Mouse (Mus musculus) hindbrain, embryonic 12.5 days (tissue): ENCODE data around the gene Hist1h4b. TPM values are rescaled to one million over a fixed set of nuclear protein-coding genes. Genes with fewer than 3 reads are reported as not detected.

Experiments
- ATAC-seq: fragments of 200-750 bp; cut with Nextera tagmentation; 2 replicates; pipeline ENCODE4 v1.8.0; 2017; ENCODE audit warnings: moderate TSS enrichment; ENCODE audit not compliant: low FRiP score
- H3K27ac ChIP-seq: fragments of 300-500 bp; sonication (generic); 2 replicates; pipeline ENCODE4 v1.5.1; 2016; ENCODE audit warnings: mild to moderate bottlenecking
- H3K27me3 ChIP-seq: fragments of 300-500 bp; sonication (generic); 2 replicates; pipeline ENCODE4 v1.6.1; 2016; ENCODE audit warnings: mild to moderate bottlenecking
- H3K36me3 ChIP-seq: fragments of 300-500 bp; sonication (generic); 2 replicates; pipeline ENCODE4 v1.6.1; 2016; ENCODE audit warnings: mild to moderate bottlenecking
- H3K4me1 ChIP-seq: fragments of 300-500 bp; sonication (generic); 2 replicates; pipeline ENCODE4 v1.6.1; 2016
- H3K4me2 ChIP-seq: fragments of 300-500 bp; sonication (generic); replicated peaks from 2 replicates; pipeline ENCODE4 v1.6.1; 2016; ENCODE audit warnings: mild to moderate bottlenecking
- H3K4me3 ChIP-seq: fragments of 300-500 bp; sonication (generic); 2 replicates; pipeline ENCODE4 v1.5.1; 2016; ENCODE audit warnings: mild to moderate bottlenecking
- H3K9ac ChIP-seq: fragments of 300-500 bp; sonication (generic); 2 replicates; pipeline ENCODE4 v1.6.1; 2016; ENCODE audit warnings: mild to moderate bottlenecking, moderate library complexity
- H3K9me3 ChIP-seq: fragments of 300-500 bp; sonication (generic); replicated peaks from 2 replicates; pipeline ENCODE4 v1.6.1; 2016; ENCODE audit warnings: mild to moderate bottlenecking
- WGBS: fragments of 180-500 bp; shearing (Covaris S2); methylation state at CpG from one replicate; pipeline ENCODE4 v1.1.7; 2016; 5-methylcytosine and 5-hydroxymethylcytosine counted together
- microRNA-seq: library from miRNA; unstranded; fragments of <30 nt; microRNA quantifications from one replicate; pipeline ENCODE4, GENCODE M21; 2017
- polyA plus RNA-seq: library from polyadenylated mRNA; unstranded; fragments of >200 nt; fragmentation: Nextera tagmentation; extraction: Ambion mirVana; gene quantifications from 2 replicates; pipeline ENCODE4 v1.2.1, GENCODE M21; 2016

Hist1h4b gene
- polyA plus RNA-seq, 1 experiment from 2014 or later, result 5.0 TPM

DNA sequence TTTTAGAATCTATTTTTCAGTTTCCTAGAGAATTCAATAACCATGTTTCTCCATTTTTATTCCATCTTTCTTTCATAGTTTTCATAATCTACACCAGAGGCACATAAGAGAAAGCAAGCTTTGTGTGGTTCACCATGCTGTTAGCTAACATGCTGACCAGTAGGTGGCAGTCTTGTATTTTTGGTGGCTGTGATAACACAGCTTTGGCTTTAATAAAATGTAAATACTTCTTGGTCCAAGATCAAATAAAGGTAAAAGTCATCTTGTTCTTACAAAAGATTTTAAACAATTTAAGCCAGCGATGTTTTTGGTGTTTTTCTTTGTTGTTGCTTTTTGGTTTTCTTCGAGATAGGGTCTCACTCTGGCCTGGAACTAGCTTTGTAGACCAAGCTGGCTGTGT, 35.7 kb downstream of the Hist1h4b start:
- Histone ChIP-seq H3K36me3 (no peaks in the 10 kb centered on the region), H3K9me3 (no peaks in the 10 kb centered on the region), H3K27me3 (no peaks in the 10 kb centered on the region), H3K9ac (no peak overlapping the region), H3K4me1 (no peaks in the 10 kb centered on the region), H3K27ac (no peak overlapping the region), H3K4me3 (no peak overlapping the region), H3K4me2 (no peak overlapping the region)
- ATAC-seq, result no peak
- 50% methylated on average over 2 of the region's 2 CpGs for WGBS

DNA sequence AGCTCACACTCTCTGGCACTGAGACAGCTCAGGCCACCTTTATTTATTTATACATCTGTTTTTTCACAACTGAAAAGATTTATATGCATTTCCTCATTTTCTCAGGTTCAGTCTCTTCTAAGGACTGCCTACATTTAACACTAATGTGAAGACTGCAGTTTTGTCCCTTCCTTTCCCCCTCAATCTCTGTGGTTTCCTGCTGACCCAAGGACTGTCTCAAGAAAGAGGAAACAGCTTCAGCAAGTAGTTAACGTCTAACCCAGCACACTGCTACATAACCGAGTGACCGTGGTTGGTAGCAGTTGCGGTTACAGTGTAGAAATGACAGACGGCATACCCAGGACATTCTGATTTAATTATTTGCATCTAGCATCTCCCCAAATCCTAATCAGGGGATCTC, 42.6 kb downstream of the Hist1h4b start:
- Histone ChIP-seq H3K4me3 (no peak overlapping the region), H3K4me2 (no peak overlapping the region), H3K36me3 (no peaks in the 10 kb centered on the region), H3K4me1 (no peaks in the 10 kb centered on the region), H3K9me3 (no peaks in the 10 kb centered on the region), H3K27ac (no peak overlapping the region), H3K27me3 (no peaks in the 10 kb centered on the region), H3K9ac (no peak overlapping the region)
- no peak for ATAC-seq
- 82% methylated on average over 5 of the region's 5 CpGs for WGBS

DNA sequence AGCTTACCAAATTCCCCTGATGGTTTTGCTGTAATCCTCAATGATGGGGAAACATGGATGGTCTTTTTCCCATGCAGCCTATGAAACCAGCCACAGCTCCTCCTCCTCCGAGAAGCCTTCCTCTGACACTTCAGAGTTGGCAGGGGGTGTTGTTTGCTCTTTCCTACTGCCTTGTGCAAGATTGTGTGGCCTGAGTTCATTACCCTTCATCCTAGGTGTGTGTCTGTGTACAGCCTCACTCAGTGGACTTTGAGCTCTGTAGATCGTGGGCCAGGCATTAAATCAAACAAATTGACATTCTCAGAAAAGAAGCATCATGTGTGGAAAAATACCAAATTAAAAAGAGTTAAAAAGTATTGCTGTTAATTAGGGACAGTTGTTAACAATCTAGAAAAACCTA, 47.7 kb downstream of the Hist1h4b start:
- H3K27ac ChIP-seq, result no peak overlapping the region
- no peaks in the 10 kb centered on the region for H3K36me3 ChIP-seq
- H3K27me3 ChIP-seq, result no peaks in the 10 kb centered on the region
- no peak for ATAC-seq
- no peak overlapping the region for H3K9ac ChIP-seq
- WGBS, result 88% methylated on average over 2 of the region's 2 CpGs
- H3K4me2 ChIP-seq, result no peak overlapping the region
- no peaks in the 10 kb centered on the region for H3K4me1 ChIP-seq
- no peak overlapping the region for H3K4me3 ChIP-seq
- H3K9me3 ChIP-seq, result no peaks in the 10 kb centered on the region

DNA sequence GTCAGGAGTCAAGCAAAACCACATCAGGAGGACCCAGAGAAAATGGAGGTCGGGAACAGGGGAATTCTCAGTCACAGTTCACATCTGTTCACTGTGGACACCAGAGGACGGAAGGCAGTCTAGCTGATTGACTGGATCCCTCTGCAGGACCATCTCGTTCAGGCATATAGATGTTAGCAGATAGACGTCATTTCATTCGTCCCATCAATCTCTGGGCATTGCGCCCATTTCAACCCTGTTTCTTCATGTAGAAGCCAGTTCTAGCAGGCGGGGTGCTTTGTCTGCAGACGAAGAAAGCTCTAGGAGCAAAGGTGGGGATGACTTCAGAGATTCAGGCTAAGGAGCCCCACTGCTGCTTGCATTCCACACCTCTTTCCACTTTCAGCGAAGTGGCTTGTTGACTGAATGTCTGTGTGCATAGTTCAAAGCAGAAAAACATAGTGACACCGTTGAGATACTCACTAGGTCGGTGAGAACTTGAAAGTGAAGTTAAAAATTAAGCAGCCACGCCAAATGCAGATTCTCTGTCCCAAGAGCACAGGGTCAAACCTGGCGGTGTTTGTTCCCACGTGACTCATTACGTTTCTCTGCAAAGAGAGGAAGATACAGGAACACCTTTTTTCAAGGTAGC, 49.7 kb downstream of the Hist1h4b start, which contains the start of gene Slc17a2:
TSS of gene Slc17a2 (plus strand) at position 572 of the 631 bp plus-strand sequence.
- ATAC-seq, result no peak
- H3K27ac ChIP-seq, result no peak within 1 kb of the TSS
- H3K9me3 ChIP-seq, result no peaks in the 10 kb centered on the region
- no peaks in the 10 kb centered on the region for H3K27me3 ChIP-seq
- H3K36me3 ChIP-seq, result no peaks in the 10 kb centered on the region
- no peak within 1 kb of the TSS for H3K4me3 ChIP-seq
- no peaks in the 10 kb centered on the region for H3K4me1 ChIP-seq
- no peak within 1 kb of the TSS for H3K4me2 ChIP-seq
- no peak within 1 kb of the TSS for H3K9ac ChIP-seq
- WGBS, result 91% methylated on average over 15 of the region's 15 CpGs

Small RNA genes within 50 kb of the gene (microRNA-seq; reads per million reads assigned to microRNA genes)
- not detected for gene Gm44314
- gene Gm44484, result not detected

Other genes starting within 250 kb of the Hist1h4b start
- 5.7 and 6.9 TPM in 2 replicates for gene Hist1h4h, start 226.0 kb upstream of the Hist1h4b start, polyA plus RNA-seq
- 5.2 TPM in 1 of 2 replicates, not detected in the other for gene Hist1h2af, start 223.1 kb upstream of the Hist1h4b start, polyA plus RNA-seq
- 2.2 and 4.4 TPM in 2 replicates for gene Hist1h3g, start 221.6 kb upstream of the Hist1h4b start, polyA plus RNA-seq
- 0.37 and 0.57 TPM in 2 replicates for gene Hist1h2bh, start 213.6 kb upstream of the Hist1h4b start, polyA plus RNA-seq
- 0.66 and 1.4 TPM in 2 replicates for gene Hist1h3f, start 213.0 kb upstream of the Hist1h4b start, polyA plus RNA-seq
- gene Hist1h4f, start 205.4 kb upstream of the Hist1h4b start, polyA plus RNA-seq, result 1.4 TPM in 1 of 2 replicates, not detected in the other
- 0.23 and 0.39 TPM in 2 replicates for gene Hist1h1d, start 203.8 kb upstream of the Hist1h4b start, polyA plus RNA-seq
- gene Hist1h3e, start 194.6 kb upstream of the Hist1h4b start, polyA plus RNA-seq, result 4.4 and 5.6 TPM in 2 replicates
- 67.4 and 81.6 TPM in 2 replicates for gene Hist1h2ae, start 185.8 kb upstream of the Hist1h4b start, polyA plus RNA-seq
- gene Hist1h2bg, start 185.6 kb upstream of the Hist1h4b start, polyA plus RNA-seq, result 4.8 and 7.1 TPM in 2 replicates
- gene Hist1h2bf, start 182.8 kb upstream of the Hist1h4b start, polyA plus RNA-seq, result 4.4 and 7.2 TPM in 2 replicates
- gene Hist1h2ad, start 182.6 kb upstream of the Hist1h4b start, polyA plus RNA-seq, result 0.46 and 2.5 TPM in 2 replicates
- 2.2 and 4.8 TPM in 2 replicates for gene Hist1h3d, start 181.2 kb upstream of the Hist1h4b start, polyA plus RNA-seq
- 66.9 and 82.3 TPM in 2 replicates for gene Hist1h4d, start 175.4 kb upstream of the Hist1h4b start, polyA plus RNA-seq
- 1.9 and 2.2 TPM in 2 replicates for gene Hist1h2be, start 135.9 kb upstream of the Hist1h4b start, polyA plus RNA-seq
- 17.0 and 18.8 TPM in 2 replicates for gene Hist1h1e, start 134.5 kb upstream of the Hist1h4b start, polyA plus RNA-seq
- gene Hist1h2ac, start 73.1 kb upstream of the Hist1h4b start, polyA plus RNA-seq, result 0.72 and 0.93 TPM in 2 replicates
- gene Hist1h2bc, start 72.8 kb upstream of the Hist1h4b start, polyA plus RNA-seq, result 25.1 and 26.1 TPM in 2 replicates
- gene Hist1h1t, start 61.2 kb upstream of the Hist1h4b start, polyA plus RNA-seq, result not detected in 2 replicates
- gene Hist1h4c, start 58.6 kb upstream of the Hist1h4b start, polyA plus RNA-seq, result 3.6 and 4.2 TPM in 2 replicates
- 4.9 and 5.2 TPM in 2 replicates for gene Hfe, start 46.2 kb upstream of the Hist1h4b start, polyA plus RNA-seq
- 15.0 and 15.4 TPM in 2 replicates for gene Hist1h1c, start 18.2 kb upstream of the Hist1h4b start, polyA plus RNA-seq
- 9.7 and 11.6 TPM in 2 replicates for gene Hist1h3c, start 11.4 kb upstream of the Hist1h4b start, polyA plus RNA-seq
- gene Hist1h2bb, start 10.3 kb upstream of the Hist1h4b start, polyA plus RNA-seq, result 2.2 and 2.9 TPM in 2 replicates
- gene Hist1h2ab, start 5.9 kb upstream of the Hist1h4b start, polyA plus RNA-seq, result 22.4 and 45.2 TPM in 2 replicates
- 4.5 and 11.1 TPM in 2 replicates for gene Hist1h3b, start 4.7 kb upstream of the Hist1h4b start, polyA plus RNA-seq
- 0.72 TPM in 1 of 2 replicates, not detected in the other for gene Hist1h4a, start 4.2 kb downstream of the Hist1h4b start, polyA plus RNA-seq
- gene Hist1h3a, start 5.4 kb downstream of the Hist1h4b start, polyA plus RNA-seq, result 3.3 and 6.1 TPM in 2 replicates
- 2.4 and 2.7 TPM in 2 replicates for gene Hist1h1a, start 6.7 kb downstream of the Hist1h4b start, polyA plus RNA-seq
- not detected in 2 replicates for gene Trim38, start 12.9 kb downstream of the Hist1h4b start, polyA plus RNA-seq
- gene Slc17a2, start 50.0 kb downstream of the Hist1h4b start, polyA plus RNA-seq, result not detected in 2 replicates
- not detected in 2 replicates for gene Slc17a3, start 82.4 kb downstream of the Hist1h4b start, polyA plus RNA-seq
- not detected in 2 replicates for gene Slc17a1, start 110.7 kb downstream of the Hist1h4b start, polyA plus RNA-seq
- 0.09 TPM in 1 of 2 replicates, not detected in the other for gene Slc17a4, start 158.0 kb downstream of the Hist1h4b start, polyA plus RNA-seq
- gene Hist1h2ba, start 177.1 kb downstream of the Hist1h4b start, polyA plus RNA-seq, result not detected in 2 replicates
- gene Hist1h2aa, start 177.4 kb downstream of the Hist1h4b start, polyA plus RNA-seq, result not detected in 2 replicates
- 0.14 TPM in 1 of 2 replicates, not detected in the other for gene Scgn, start 234.2 kb downstream of the Hist1h4b start, polyA plus RNA-seq